ENCODE assay signal across 18 mouse cellular contexts in genomic region chr2:69264069-69264618, GRCm38 (mm10). TPM values are rescaled to one million over a fixed set of nuclear protein-coding genes. Genes with fewer than 3 reads are reported as not detected.
"Had no signal": no experiment of that assay in that cellular context is flagged by ENCODE, and none has a peak within 500 bp of the region (broad histone marks: within the 10 kb centered on the region; RNA-seq: fewer than 3 reads in every experiment).

No protein-coding gene starts in this region.

- H3K27ac ChIP-seq: lung, embryonic 15.5 days; macrophage; midbrain, embryonic 13.5 days; midbrain, embryonic 15.5 days; neural tube, embryonic 12.5 days; stomach, embryonic 15.5 days; stomach, postnatal 0 days had no signal

- DNase-seq: lung, adult 2 months; lung, postnatal 14 days; lung, postnatal 36 days; right cerebral cortex, postnatal 14 days; thymus, postnatal 14 days; thymus, postnatal 36 days had no signal

- H3K9me3 ChIP-seq: lung, embryonic 15.5 days; megakaryocyte, embryonic 14.5 days; midbrain, embryonic 13.5 days; midbrain, embryonic 15.5 days; neural tube, embryonic 12.5 days; stomach, embryonic 15.5 days had no signal

- H3K4me1 ChIP-seq: lung, embryonic 15.5 days; megakaryocyte, embryonic 14.5 days; midbrain, embryonic 13.5 days; midbrain, embryonic 15.5 days; neural tube, embryonic 12.5 days; stomach, embryonic 15.5 days had no signal

- H3K9ac ChIP-seq: lung, embryonic 15.5 days; midbrain, embryonic 13.5 days; midbrain, embryonic 15.5 days; neural tube, embryonic 12.5 days; stomach, embryonic 15.5 days had no signal

- H3K36me3 ChIP-seq: lung, embryonic 15.5 days; midbrain, embryonic 13.5 days; midbrain, embryonic 15.5 days; neural tube, embryonic 12.5 days; stomach, embryonic 15.5 days had no signal

- H3K4me2 ChIP-seq: lung, embryonic 15.5 days; midbrain, embryonic 11.5 days; midbrain, embryonic 13.5 days; midbrain, embryonic 15.5 days; neural tube, embryonic 12.5 days; stomach, embryonic 15.5 days had no signal

- ATAC-seq: lung, postnatal 0 days; midbrain, embryonic 13.5 days; midbrain, embryonic 15.5 days had no signal

- H3K4me3 ChIP-seq: lung, embryonic 15.5 days; megakaryocyte, embryonic 14.5 days; midbrain, embryonic 13.5 days; midbrain, embryonic 15.5 days; neural tube, embryonic 12.5 days; stomach, embryonic 15.5 days had no signal

- H3K27me3 ChIP-seq: lung, embryonic 15.5 days; megakaryocyte, embryonic 14.5 days; midbrain, embryonic 13.5 days; midbrain, embryonic 15.5 days; neural tube, embryonic 12.5 days; stomach, embryonic 15.5 days had no signal

RNA-seq across cellular contexts. Expression of gene G6pc2, which starts 53.3 kb away (rescaled TPM):
- polyA plus RNA-seq: lung, adult 2 months; lung, embryonic 15.5 days; lung, postnatal 0 days; macrophage; midbrain, embryonic 11.5 days; midbrain, embryonic 13.5 days; midbrain, embryonic 15.5 days; spleen, adult 2 months; stomach, postnatal 0 days; thymus, postnatal 0 days had no signal
